Mouse (Mus musculus) intestine, postnatal 0 days (tissue): ENCODE measurements around the gene Prpsap1. TPM values are rescaled to one million over a fixed set of nuclear protein-coding genes. Genes with fewer than 3 reads are reported as not detected.

Experiments used
- ATAC-seq: fragments of 200-750 bp; cut with Nextera tagmentation; 2 replicates; pipeline ENCODE4 v1.8.0; 2017; ENCODE audit warnings: mild to moderate bottlenecking, moderate TSS enrichment, moderate library complexity
- H3K27ac ChIP-seq: fragments of 300-500 bp; sonication (generic); 2 replicates; pipeline ENCODE4 v1.5.1; 2014; ENCODE audit warnings: mild to moderate bottlenecking, low read depth, low read length, moderate library complexity
- H3K27me3 ChIP-seq: fragments of 300-500 bp; sonication (generic); replicated peaks from 2 replicates; pipeline ENCODE4 v1.6.1; 2014; ENCODE audit warnings: low read length, mixed read lengths; ENCODE audit not compliant: control insufficient read depth, insufficient read depth
- H3K36me3 ChIP-seq: fragments of 300-500 bp; sonication (generic); 2 replicates; pipeline ENCODE4 v1.6.1; 2014; ENCODE audit warnings: mild to moderate bottlenecking, moderate library complexity; ENCODE audit not compliant: control insufficient read depth, insufficient read depth
- H3K4me1 ChIP-seq: fragments of 300-500 bp; sonication (generic); replicated peaks from 2 replicates; pipeline ENCODE4 v1.6.1; 2014; ENCODE audit warnings: antibody characterized with exemption, low read length, mixed read lengths; ENCODE audit not compliant: control insufficient read depth, insufficient read depth
- H3K4me2 ChIP-seq: fragments of 300-500 bp; sonication (generic); replicated peaks from 2 replicates; pipeline ENCODE4 v1.6.1; 2014; ENCODE audit warnings: low read depth, mild to moderate bottlenecking, moderate library complexity
- H3K4me3 ChIP-seq: fragments of 300-500 bp; sonication (generic); 2 replicates; pipeline ENCODE4 v1.5.1; 2014; ENCODE audit warnings: low read depth, low read length
- H3K9ac ChIP-seq: fragments of 300-500 bp; sonication (generic); 2 replicates; pipeline ENCODE4 v1.6.1; 2014; ENCODE audit warnings: mild to moderate bottlenecking, low read depth, low read length
- H3K9me3 ChIP-seq: fragments of 300-500 bp; sonication (generic); 2 replicates; pipeline ENCODE4 v1.6.1; 2016; ENCODE audit warnings: mixed run types; ENCODE audit not compliant: control insufficient read depth
- CTCF ChIP-seq: sonication (generic); IDR thresholded peaks from 2 replicates; pipeline ENCODE4 v1.5.1; 2016; ENCODE audit warnings: low read depth, mild to moderate bottlenecking, control low read depth, antibody characterized with exemption, moderate library complexity
- WGBS: fragments of 180-500 bp; shearing (Covaris S2); extraction: QIAGEN DNeasy Blood & Tissue Kit; methylation state at CpG from one replicate; pipeline ENCODE4 v1.1.7; 2014; 5-methylcytosine and 5-hydroxymethylcytosine counted together
- polyA plus RNA-seq: library from polyadenylated mRNA; unstranded; fragments of >200 nt; fragmentation: Nextera tagmentation; extraction: Ambion mirVana; gene quantifications from 2 replicates; pipeline ENCODE4 v1.2.1, GENCODE M21; 2015

Prpsap1 gene
- polyA plus RNA-seq, result 177 and 194 TPM in 2 replicates

DNA sequence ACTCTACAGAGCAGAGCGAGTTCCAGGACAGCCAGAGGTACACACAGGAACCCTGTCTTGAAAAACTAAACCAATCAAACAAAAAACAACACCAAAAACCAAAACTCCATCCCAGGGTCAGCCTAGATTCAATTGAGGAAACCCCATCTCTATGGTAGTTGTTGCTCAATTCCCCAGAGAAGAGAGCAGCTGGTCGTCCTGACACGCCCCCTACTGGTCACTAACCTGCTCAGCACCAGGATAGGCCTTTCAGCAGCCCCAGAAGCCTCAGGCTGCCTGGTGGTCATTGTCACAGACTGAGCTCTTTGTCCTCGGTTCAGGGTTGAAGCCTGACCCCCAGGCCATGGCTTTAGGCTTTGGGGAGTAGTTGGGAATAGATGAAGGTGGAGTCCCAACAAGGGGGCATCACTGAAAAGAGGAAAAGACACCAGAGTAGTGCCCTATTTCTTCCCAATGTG is at the start of gene Prpsap1:
Gene Prpsap1, minus strand, starts transcription at position 408 of the 458 bp plus-strand sequence.
- Histone ChIP-seq H3K9me3 (no peaks in the 10 kb centered on the region), H3K4me3 (no peak within 1 kb of the TSS), H3K27me3 (no peaks in the 10 kb centered on the region), H3K36me3 (no peaks in the 10 kb centered on the region), H3K9ac (no peak within 1 kb of the TSS), H3K27ac (peak within 1 kb of the TSS; percentile 70), H3K4me2 (peak within 1 kb of the TSS; percentile 24), H3K4me1 (no peaks in the 10 kb centered on the region)
- TF ChIP-seq CTCF, result peak; percentile 89
- no peak for ATAC-seq
- 28% methylated on average over 4 of the region's 4 CpGs for WGBS

DNA sequence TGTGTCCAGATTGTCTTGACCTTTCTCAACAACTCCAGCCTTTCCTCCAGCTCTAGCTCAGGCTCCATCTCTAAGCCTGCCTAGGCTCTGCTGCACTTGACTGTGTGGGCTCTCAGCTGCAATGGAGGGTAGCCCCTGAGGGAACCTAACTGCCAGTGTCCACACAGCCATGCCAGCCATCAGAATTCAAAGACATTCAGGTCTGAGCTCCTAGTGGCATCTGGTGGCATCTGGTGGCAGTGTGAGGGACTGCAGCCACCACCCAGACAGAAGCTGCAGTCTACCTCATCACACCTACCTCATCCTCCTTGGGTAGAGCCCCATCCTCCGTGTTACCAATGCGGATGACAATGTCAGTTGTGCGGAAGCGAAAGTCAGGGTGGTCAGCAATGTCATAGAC is 49.1 kb upstream of the Prpsap1 start:
- 83% methylated on average over 4 of the region's 4 CpGs for WGBS
- peaks cover 75% of the 10 kb centered on the region for H3K36me3 ChIP-seq
- no peaks in the 10 kb centered on the region for H3K9me3 ChIP-seq

DNA sequence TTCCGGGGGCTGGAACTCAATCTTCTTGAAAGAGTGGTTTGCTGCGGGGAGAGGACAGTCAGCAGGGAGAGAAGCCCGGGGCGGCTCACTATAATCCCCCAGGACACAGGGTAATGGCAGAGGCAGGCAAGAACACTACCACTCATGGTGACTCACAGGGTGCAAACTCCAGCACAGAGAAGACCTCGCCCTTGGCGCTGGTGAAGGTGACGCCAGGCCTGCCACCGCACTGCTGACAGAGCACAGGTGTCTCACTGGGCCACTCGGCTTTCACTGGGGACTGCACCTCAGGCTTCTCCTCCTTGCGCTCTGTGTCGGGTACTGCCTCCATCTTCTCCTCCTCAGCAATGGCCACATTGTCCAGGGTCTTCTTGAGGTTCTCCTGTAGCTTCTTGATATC is 47.2 kb upstream of the Prpsap1 start:
- peak; percentile 62; the same call in 1 of the 2 replicates for ATAC-seq
- no peak overlapping the region for H3K27ac ChIP-seq
- no peaks in the 10 kb centered on the region for H3K4me1 ChIP-seq
- peaks cover 69% of the 10 kb centered on the region for H3K36me3 ChIP-seq
- H3K9me3 ChIP-seq, result no peaks in the 10 kb centered on the region
- no peak overlapping the region for H3K4me3 ChIP-seq
- H3K4me2 ChIP-seq, result no peak overlapping the region
- H3K27me3 ChIP-seq, result no peaks in the 10 kb centered on the region
- 77% methylated on average over 11 of the region's 11 CpGs for WGBS
- no peak overlapping the region for H3K9ac ChIP-seq
- no peak for TF ChIP-seq CTCF

More for the DNA sequence above, 49.1 kb upstream of the Prpsap1 start:
- H3K4me2 ChIP-seq, result no peak overlapping the region
- H3K27ac ChIP-seq, result no peak overlapping the region
- no peaks in the 10 kb centered on the region for H3K27me3 ChIP-seq
- peak; percentile 90 for TF ChIP-seq CTCF
- ATAC-seq, result no peak
- H3K4me1 ChIP-seq, result no peaks in the 10 kb centered on the region
- no peak overlapping the region for H3K4me3 ChIP-seq
- no peak overlapping the region for H3K9ac ChIP-seq

DNA sequence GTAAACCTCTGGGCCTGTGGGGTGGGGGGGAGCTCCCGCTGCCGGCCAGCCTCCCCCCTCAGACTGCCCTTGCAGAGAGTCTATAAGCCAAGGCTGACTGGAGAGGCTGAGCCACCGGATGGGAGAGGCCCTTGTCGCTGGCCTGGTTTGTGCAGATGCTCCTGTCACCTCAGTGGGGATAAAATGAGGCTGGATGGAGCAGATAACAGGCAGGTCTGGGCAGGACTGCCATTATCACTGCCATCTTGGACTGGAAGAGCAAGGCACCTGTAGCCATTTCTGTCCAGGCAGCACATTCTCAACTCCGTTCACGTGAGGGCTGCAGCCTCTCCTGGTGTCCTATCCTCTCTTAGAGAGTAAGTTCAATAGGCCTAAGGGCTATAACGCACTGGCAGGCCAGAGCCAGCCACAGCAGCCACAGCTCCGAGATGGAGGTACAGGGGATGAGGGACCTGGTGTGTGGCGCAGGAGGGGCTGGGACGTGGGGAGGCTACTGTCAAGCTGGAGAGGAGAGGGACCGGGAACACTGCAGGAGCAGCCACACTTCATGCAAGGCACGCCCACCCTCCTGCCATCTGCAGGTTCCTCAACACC is 44.2 kb upstream of the Prpsap1 start:
- H3K4me1 ChIP-seq, result peaks cover 5% of the 10 kb centered on the region; the same call in 1 of the 2 replicates
- H3K27ac ChIP-seq, result no peak overlapping the region
- WGBS, result 87% methylated on average over 12 of the region's 12 CpGs
- H3K9ac ChIP-seq, result no peak overlapping the region
- H3K4me3 ChIP-seq, result no peak overlapping the region
- H3K9me3 ChIP-seq, result no peaks in the 10 kb centered on the region
- ATAC-seq, result no peak
- no peak for TF ChIP-seq CTCF
- 0 out of 2 replicates have a peak, but pooled peaks cover 8% of the 10 kb centered on the region for H3K27me3 ChIP-seq
- H3K36me3 ChIP-seq, result peaks cover 41% of the 10 kb centered on the region
- no peak overlapping the region for H3K4me2 ChIP-seq

DNA sequence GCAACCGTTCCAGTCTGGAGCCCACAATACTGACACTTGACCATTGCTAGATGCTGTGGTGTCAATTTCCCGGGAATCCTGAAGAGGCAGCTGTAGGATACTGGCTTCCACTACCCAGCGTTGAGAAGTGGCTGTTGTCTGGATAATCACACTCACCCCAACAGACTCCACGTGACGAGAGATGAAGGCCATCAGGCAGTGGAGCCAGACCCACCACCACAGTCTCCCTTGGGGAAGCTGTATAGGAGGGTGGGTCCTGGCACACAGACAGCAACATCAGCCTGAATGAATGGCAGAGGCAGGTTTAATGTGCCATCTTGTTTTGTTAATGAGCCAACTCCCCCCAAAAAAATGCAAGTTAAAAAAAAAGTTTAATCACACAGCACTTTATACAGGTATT is 43.4 kb upstream of the Prpsap1 start:
- Histone ChIP-seq H3K9ac (no peak overlapping the region), H3K36me3 (peaks cover 35% of the 10 kb centered on the region), H3K27me3 (peaks cover 13% of the 10 kb centered on the region; the same call in 1 of the 2 replicates), H3K4me1 (peaks cover 10% of the 10 kb centered on the region; the same call in 1 of the 2 replicates), H3K9me3 (no peaks in the 10 kb centered on the region), H3K4me2 (no peak overlapping the region), H3K4me3 (no peak overlapping the region), H3K27ac (no peak overlapping the region)
- no peak for ATAC-seq
- TF ChIP-seq CTCF, result no peak
- 79% methylated on average over 5 of the region's 5 CpGs for WGBS

DNA sequence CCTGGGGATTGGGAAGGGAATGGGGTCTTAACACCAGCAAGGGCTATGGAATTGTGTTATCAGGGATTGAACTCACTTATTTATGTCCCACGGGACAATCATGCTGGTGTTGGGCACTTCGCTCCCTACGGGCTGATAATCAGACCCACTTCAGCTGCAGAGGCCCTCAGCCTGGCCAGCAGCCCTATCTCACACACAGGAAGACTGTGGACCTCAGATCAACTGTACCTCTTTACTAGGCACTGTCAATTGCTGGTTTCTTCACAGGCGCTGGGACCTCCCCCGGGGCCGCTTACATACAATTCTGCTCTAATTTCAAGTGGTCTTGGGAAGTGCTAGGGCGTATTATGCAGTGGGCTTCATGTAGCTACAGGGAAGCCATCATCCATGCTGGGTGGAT is 42.7 kb upstream of the Prpsap1 start:
- Histone ChIP-seq H3K4me2 (no peak overlapping the region), H3K4me3 (no peak overlapping the region), H3K4me1 (peaks cover 11% of the 10 kb centered on the region; the same call in 1 of the 2 replicates), H3K36me3 (peaks cover 28% of the 10 kb centered on the region), H3K27me3 (peaks cover 16% of the 10 kb centered on the region; the same call in 1 of the 2 replicates), H3K27ac (no peak overlapping the region), H3K9ac (no peak overlapping the region), H3K9me3 (no peaks in the 10 kb centered on the region)
- no peak for ATAC-seq
- WGBS, result 92% methylated on average over 7 of the region's 7 CpGs
- TF ChIP-seq CTCF, result no peak
